Mouse (Mus musculus) embryo, embryonic 11.5 days (tissue): ENCODE results near the gene Clp1.

Experiments
- DNase-seq: peaks from one replicate; pipeline ENCODE4 v3.0.0-alpha.2; 2012; ENCODE audit warnings: low read depth, low spot score

Clp1 gene

DNA sequence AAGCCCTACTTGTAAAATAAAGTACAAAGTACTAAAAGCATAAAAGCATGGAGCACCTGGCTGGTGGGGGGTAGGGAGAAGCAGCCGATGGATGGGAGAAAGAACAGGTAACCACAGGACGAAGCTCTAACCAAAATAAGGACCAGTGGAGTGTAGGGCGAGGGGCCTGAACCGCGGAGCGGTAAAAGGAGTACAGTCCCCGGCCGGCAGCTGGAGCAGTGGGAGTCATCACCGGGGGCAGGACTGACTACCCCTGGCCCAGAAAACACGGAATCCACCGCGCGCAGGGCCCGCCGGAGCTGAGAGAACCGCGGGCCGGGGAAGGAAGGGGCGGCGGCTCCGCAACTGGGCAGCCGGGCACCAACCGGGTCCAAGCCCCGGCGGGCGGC, 12.7 kb downstream of the Clp1 start:
- DNase-seq = no peak

GRCm38 (mm10) chr2:84711898-84712297, 15.3 kb downstream of the Clp1 start:
- DNase-seq = no peak

DNA sequence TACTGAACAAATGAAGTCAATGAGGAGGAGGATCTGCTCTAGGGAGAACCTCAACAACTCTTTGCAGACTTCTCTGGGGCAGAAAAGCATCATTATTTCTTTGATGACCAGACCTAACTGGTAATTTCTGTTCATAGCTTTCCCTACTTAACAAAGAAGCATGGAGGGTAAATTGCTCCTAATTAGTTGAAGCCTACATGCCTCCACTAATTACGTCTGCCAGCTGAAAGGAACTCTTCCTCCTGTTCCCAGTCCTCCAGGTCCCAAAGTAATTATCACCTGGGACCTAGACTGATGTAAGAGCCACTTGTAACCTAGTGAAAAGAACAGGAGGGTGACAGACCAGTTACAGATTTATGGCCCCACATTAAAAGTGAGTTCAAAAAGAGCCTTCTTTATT, 19.6 kb downstream of the Clp1 start:
- DNase-seq = no peak

GRCm38 (mm10) chr2:84705295-84705694, 21.9 kb downstream of the Clp1 start:
- no peak for DNase-seq

DNA sequence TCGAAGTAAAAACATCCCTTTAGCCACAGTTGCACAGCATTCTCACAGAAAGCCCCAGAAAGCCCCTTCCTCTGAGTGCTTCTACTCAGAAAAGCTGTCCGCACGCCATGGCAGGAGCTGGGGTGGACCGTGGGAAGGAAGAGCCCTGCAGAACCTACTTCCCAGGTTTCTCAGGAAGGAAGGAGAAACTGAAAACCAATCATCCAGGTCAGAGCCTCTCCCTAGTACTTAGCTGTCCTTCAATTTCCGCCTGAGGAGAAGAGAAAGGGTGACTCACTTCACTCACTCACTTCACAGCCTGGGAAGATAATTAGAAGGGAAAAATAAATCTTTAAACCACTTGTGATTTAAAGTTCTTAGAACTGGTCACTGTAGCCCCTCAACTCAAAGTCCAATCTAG, 22.8 kb downstream of the Clp1 start:
- no peak for DNase-seq

GRCm38 (mm10) chr2:84703497-84703896, 23.7 kb downstream of the Clp1 start:
- DNase-seq = no peak

- no peak for DNase-seq
These were observed 32.0 kb downstream of the Clp1 start for GRCm38 (mm10) chr2:84695007-84695695.

DNA sequence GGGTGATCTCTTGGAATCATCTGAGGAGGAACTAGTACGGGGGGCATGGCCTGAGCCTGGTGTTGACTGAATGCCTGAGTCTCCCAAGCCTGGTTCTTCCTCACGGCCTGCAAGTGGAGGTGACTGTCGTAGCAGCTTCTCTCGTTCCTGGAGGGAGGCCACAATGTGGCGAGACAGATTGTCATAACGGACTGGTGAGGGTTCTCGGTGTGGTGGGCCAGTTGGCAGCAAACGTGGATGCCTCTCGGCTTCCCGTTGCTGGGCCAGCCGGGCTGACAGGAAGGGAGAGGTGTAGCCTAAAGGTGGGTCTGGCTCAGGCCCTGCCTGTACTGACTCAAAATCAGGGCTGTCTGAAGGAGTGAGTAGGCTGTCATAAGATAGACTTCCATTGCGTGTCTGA, 37.1 kb downstream of the Clp1 start:
- no peak for DNase-seq

- DNase-seq = no peak
These were observed 38.9 kb downstream of the Clp1 start for GRCm38 (mm10) chr2:84688080-84688844.

GRCm38 (mm10) chr2:84682605-84683183, 44.5 kb downstream of the Clp1 start:
- DNase-seq = no peak

DNA sequence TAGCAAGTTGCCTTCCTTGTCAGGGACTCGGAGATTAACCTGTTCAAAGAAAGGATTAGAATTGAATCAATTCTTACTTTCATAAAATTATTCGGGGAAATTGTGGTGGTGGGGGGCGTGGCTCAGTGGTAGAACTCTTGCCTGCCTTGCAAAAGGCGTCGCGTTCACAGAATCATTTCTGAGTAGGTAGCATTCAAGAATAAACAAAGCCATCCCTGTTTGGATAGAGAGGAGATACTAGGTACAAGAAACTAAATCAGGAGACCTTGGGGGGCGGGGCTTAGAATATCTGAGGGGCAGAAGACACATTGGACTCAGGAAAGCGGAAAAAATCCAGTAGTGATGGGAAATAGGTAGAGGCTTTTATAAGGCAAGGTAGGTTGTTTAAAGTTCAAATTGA, 48.1 kb downstream of the Clp1 start, which contains the start of gene Tmx2:
Gene Tmx2 (minus strand): TSS at position 125 of the 400 bp plus-strand sequence.
- no peak for DNase-seq

- peak; percentile 97 for DNase-seq
These were observed 48.9 kb downstream of the Clp1 start, which contains the start of the genes Gm28635 and Med19 for GRCm38 (mm10) chr2:84677968-84678880. Gm28635 (minus strand) TSS chr2:84678041. Med19 (plus strand) TSS chr2:84678402.

DNA sequence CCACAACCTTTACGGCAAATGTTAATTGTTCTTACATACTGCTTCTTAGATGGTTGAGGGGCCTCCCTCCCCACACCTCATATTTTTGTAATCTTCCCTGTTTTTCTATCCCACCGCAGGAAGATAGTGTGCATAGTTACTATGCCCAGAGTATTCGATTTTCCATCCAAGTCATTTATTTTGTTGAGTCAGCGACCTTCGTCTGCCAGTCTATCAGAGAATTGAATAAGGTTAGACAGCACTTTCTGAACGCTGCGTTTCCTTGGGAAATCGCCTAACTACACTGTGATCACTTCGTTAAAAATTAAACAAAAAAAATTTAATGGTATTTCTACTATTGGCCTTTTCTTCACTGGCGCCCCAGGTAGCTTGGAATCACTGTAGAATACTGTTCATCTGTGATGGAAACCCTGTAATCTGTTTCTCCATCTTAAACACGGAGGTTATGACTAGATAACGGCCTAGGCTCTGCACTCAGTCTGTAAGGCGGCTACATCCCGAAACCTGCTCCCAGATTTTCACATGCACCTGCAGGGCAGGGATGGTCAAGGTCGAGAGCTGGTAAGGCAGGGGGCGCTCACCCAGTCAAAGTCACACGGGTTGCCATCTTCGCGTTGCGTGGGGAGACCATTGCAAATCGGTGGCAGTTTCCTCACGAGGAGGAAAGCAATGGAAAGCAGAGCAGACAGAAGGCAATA, 49.7 kb downstream of the Clp1 start:
- no peak for DNase-seq
